Mouse (Mus musculus): ENCODE data around the gene Herpud2.

The Herpud2 gene

DNA sequence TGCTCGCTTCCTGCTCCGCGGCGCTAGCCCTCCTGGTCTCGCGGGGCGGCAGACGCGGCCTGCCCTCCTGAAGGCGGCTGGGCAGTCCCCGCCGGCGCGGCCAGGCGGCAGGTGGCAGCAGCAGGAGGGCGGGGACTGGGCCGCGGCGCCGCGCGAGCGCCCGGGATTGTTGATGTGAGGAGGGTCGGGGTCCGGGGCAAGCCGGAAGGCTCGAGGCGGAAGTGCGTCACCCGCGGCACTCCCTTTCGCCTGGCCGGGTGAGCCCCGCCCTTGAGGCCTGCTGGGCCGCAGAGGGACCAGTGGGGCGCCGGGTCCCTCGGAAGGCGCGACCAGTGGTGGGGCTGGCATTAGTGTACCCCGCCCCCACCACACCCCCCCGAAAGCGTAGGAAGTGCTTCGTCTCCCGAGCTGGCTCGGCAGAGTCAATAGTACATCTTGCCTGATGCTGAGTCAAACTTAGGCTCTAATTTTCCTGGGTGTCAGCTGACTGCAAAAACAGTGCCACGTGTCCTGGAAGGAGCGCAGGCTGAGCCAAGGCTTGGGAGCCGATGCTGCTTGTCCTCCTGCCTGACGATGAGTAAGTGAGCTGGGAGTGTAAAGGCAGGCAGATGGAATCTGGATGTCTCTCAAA, at the start of gene Herpud2:
Gene Herpud2, minus strand, starts transcription at position 210 of the 631 bp plus-strand sequence.
- peak; percentile 97 for ATAC-seq (ENCODE audit: insufficient number of reproducible peaks, low FRiP score, low TSS enrichment)

DNA sequence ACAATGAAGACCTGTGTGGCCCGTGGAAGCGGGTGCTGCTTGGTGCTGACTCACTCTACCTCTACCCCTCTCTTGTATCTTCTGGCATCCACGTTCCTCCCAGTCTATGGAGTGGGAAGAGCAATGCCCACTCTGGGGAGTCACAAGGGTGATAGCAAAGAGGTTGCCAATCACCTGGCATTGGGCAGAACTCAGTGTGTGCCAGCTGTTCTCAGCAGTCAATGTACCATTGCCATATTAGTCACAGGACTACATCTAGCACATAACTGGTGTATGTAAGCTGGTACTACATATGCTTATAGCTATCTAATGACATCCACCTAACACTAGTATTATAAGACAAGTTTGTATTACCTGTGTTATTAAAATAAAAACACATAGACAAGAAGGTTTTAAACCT, 49.4 kb upstream of the Herpud2 start:
- no peak for ATAC-seq (ENCODE audit: insufficient number of reproducible peaks, low FRiP score, low TSS enrichment)

GRCm38 (mm10) chr9:25200148-25200547, 48.5 kb upstream of the Herpud2 start:
- no peak for ATAC-seq (ENCODE audit: insufficient number of reproducible peaks, low FRiP score, low TSS enrichment)

DNA sequence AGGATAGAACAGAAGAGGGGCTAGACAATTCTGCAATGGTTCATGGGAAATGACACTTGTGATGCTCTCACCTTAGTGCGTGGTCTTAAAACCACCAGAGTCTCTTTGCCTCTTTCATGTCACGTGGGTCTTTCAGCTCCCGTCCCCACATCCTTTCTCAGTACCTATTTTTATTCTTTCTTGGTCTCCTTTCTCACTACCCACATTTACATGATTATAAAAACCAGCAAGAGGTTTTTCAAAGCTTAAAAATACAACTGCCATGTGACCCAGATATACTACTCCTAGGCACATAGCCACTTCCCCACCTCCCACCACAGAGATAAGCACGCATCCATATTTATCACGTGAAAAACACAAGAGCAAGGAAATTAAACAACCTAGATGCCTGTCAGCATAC, 45.1 kb upstream of the Herpud2 start:
- no peak for ATAC-seq (ENCODE audit: insufficient number of reproducible peaks, low FRiP score, low TSS enrichment)

- ATAC-seq (ENCODE audit: insufficient number of reproducible peaks, low FRiP score, low TSS enrichment) = no peak
Measured at GRCm38 (mm10) chr9:25191612-25192011, 40.0 kb upstream of the Herpud2 start.

DNA sequence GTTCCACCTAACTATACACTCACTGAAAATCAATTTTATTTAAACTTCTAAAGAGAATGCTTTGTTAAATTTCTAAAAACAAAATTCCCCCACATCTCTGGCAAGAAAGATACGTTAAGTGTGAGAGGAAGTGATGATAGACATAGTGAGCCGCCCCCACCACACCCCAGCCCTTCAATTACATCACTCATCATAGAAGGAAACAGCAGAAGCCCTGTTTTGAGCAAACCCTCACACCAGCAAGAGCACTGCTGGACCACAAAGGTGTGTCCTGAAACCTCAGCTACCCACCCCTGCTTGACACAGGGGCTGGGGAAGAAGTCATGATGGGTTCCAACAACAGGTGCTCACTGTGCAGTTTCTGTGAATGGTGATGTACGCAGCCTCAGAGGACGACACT, 34.9 kb upstream of the Herpud2 start:
- ATAC-seq (ENCODE audit: insufficient number of reproducible peaks, low FRiP score, low TSS enrichment) = no peak

- no peak for ATAC-seq (ENCODE audit: insufficient number of reproducible peaks, low FRiP score, low TSS enrichment)
Measured at GRCm38 (mm10) chr9:25185854-25186253, 34.2 kb upstream of the Herpud2 start.

DNA sequence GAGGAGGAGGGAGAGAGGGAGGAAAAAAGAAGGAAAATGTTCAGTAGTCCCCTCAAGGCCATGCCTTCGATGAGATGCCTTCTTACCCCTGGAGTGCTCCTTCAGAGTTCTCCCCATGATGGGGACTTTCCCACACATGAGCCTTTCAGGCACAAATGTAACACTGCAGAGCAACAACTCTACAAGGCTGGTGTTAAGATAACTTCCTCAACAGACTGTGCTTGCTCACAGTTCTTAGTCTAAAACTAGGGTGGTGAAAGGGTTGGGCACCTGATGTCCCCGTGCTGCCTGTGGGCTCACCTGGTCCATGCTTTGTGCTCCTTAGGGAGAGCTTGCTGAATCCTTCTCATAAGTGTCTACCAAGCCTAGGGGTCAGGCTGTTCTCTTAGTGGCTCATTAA, 33.0 kb upstream of the Herpud2 start:
- no peak for ATAC-seq (ENCODE audit: insufficient number of reproducible peaks, low FRiP score, low TSS enrichment)

- no peak for ATAC-seq (ENCODE audit: insufficient number of reproducible peaks, low FRiP score, low TSS enrichment)
Measured at GRCm38 (mm10) chr9:25178066-25178465, 26.4 kb upstream of the Herpud2 start.

DNA sequence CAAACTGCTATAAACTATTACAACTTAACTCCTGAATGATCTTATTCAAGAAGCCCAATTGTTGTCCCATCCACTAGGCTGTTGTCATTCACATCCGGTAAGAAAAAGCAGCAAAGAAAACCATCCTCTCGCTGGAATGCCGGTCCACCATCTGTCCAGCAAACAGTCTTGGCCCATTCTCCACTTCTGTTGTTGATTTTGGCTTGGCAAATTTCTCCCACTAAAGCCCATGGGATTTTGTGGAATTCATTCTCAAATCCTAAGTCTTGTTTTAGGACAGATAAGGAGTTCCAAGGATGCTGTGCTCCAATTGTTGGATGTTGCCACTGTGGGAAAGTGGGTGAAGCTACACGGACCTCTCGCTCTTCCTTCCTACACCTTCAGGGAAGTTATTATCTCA, 25.6 kb upstream of the Herpud2 start:
- ATAC-seq (ENCODE audit: insufficient number of reproducible peaks, low FRiP score, low TSS enrichment) = no peak

DNA sequence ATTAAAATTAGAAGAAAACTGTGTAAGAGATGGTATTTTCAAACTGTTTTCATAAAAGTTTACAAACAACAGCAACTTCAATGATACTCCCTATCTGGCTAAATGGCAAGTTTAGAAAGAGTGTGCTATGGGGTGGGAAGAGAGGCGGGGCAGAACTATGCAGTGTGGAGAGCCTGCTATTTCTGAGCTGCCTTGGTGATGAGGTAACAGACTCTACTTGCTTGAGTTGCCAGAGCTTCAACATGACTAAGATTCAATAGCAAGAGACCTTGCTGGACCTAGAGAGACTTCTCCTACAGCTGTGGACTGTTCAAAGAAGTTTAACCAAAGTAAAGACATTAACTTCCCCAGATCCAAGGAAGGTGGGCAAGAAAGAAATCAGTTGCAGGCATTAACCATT, 24.9 kb upstream of the Herpud2 start:
- no peak for ATAC-seq (ENCODE audit: insufficient number of reproducible peaks, low FRiP score, low TSS enrichment)

DNA sequence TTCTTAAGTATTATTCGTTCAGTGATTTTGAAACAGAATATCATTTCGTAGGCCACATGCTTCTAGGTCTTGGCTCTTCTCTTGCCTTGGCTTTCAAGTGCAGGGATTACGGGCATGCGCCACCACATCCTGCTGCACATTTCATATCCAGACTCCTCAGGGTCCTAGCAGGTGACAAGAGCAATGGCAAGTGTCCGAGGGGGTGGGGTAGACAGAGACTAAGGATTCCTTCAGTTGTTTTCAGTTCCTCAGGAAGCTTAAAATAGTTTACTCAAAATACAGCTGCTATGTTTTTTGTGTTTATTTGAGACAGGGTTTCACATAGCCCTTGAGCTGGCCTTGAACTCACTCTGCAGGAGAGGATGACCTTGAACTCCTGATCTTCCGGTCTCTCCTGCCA, 24.4 kb upstream of the Herpud2 start:
- no peak for ATAC-seq (ENCODE audit: insufficient number of reproducible peaks, low FRiP score, low TSS enrichment)

DNA sequence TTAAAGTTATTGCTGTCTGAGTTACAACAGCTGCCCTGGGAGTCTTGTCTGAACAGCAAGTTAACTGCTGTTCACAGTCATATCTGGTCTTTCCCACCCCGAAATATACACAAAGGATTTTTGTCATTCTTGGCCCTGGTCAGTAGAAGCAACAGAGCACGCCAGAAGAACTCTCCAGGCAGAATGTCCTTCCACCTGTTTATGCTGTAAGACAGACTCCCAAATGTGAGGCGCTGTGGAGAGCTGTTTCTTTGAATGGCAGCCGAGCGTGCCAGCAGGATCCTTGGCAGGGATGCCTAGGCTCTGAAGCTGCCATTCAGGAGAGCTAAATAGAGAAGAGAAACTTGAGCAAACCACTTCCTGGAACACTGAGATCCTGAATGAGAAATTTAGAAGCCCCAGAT, 23.4 kb upstream of the Herpud2 start:
- peak; percentile 80 for ATAC-seq (ENCODE audit: insufficient number of reproducible peaks, low FRiP score, low TSS enrichment)

GRCm38 (mm10) chr9:25174614-25175013, 23.0 kb upstream of the Herpud2 start:
- no peak for ATAC-seq (ENCODE audit: insufficient number of reproducible peaks, low FRiP score, low TSS enrichment)

DNA sequence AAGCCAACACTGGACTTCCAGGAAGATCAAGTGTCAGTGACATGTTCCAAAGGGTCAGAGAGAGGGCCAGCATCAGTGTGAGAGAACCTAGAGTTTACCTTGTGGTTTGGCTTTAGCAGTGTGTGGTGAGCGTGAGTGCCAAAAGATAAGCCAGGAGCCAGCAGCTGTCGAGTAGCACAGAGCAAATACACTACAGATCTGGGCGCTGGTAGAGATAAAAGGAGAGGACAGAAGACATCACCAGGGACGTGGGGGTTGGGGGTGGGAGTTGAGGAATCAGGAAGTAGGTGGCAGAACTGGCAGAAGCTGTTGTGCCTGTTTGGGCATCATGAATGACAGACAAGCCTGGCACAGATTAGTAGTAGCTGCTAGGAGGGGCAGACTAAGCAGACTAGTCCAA, 21.6 kb upstream of the Herpud2 start:
- ATAC-seq (ENCODE audit: insufficient number of reproducible peaks, low FRiP score, low TSS enrichment) = no peak

- ATAC-seq (ENCODE audit: insufficient number of reproducible peaks, low FRiP score, low TSS enrichment) = no peak
Measured at GRCm38 (mm10) chr9:25169626-25170025, 18.0 kb upstream of the Herpud2 start.

GRCm38 (mm10) chr9:25167458-25168084, 16.0 kb upstream of the Herpud2 start:
- ATAC-seq (ENCODE audit: insufficient number of reproducible peaks, low FRiP score, low TSS enrichment) = peak; percentile 45; the same call in 1 of the 2 replicates

- ATAC-seq (ENCODE audit: insufficient number of reproducible peaks, low FRiP score, low TSS enrichment) = no peak
Measured at GRCm38 (mm10) chr9:25158218-25158617, 6.6 kb upstream of the Herpud2 start.

- no peak for ATAC-seq (ENCODE audit: insufficient number of reproducible peaks, low FRiP score, low TSS enrichment)
Measured at GRCm38 (mm10) chr9:25156377-25156776, 4.8 kb upstream of the Herpud2 start.

GRCm38 (mm10) chr9:25153066-25153465, 1.4 kb upstream of the Herpud2 start:
- no peak for ATAC-seq (ENCODE audit: insufficient number of reproducible peaks, low FRiP score, low TSS enrichment)

- no peak for ATAC-seq (ENCODE audit: insufficient number of reproducible peaks, low FRiP score, low TSS enrichment)
Measured at GRCm38 (mm10) chr9:25152457-25152856, 837 bp upstream of the Herpud2 start.

Data from cerebellum, adult (tissue).